Mouse (Mus musculus): ENCODE data around the gene Dner. TPM values are rescaled to one million over a fixed set of nuclear protein-coding genes. Genes with fewer than 3 reads are reported as not detected.

Dner gene
- total RNA-seq, 2 experiments from 2014 or later, result 1.8 to 3.5 TPM

GRCm38 (mm10) chr1:84463976-84464662 lies 231.9 kb downstream of the Dner start:
- no peak for DNase-seq (ENCODE audit: low spot score in 2 of 2)

GRCm38 (mm10) chr1:84449566-84450278 lies 246.3 kb downstream of the Dner start:
- DNase-seq (ENCODE audit: low spot score in 2 of 2), result no peak

GRCm38 (mm10) chr1:84443640-84444039 lies 252.4 kb downstream of the Dner start:
- DNase-seq (ENCODE audit: low spot score in 2 of 2), result no peak

GRCm38 (mm10) chr1:84443050-84443449 lies 253.0 kb downstream of the Dner start:
- DNase-seq (ENCODE audit: low spot score in 2 of 2), result no peak

- DNase-seq (ENCODE audit: low spot score in 2 of 2), result no peak
Observed at GRCm38 (mm10) chr1:84441419-84441818, 254.6 kb downstream of the Dner start.

- DNase-seq (ENCODE audit: low spot score in 2 of 2), result no peak
Observed at GRCm38 (mm10) chr1:84437565-84437964, 258.5 kb downstream of the Dner start.

- no peak for DNase-seq (ENCODE audit: low spot score in 2 of 2)
Observed at GRCm38 (mm10) chr1:84436281-84436680, 259.7 kb downstream of the Dner start.

- DNase-seq (ENCODE audit: low spot score in 2 of 2), result peak in 1 of 2 experiments; percentile 4
Observed at GRCm38 (mm10) chr1:84433291-84433980, 262.6 kb downstream of the Dner start.

- no peak for DNase-seq (ENCODE audit: low spot score in 2 of 2)
Observed at GRCm38 (mm10) chr1:84432311-84432710, 263.7 kb downstream of the Dner start.

- no peak for DNase-seq (ENCODE audit: low spot score in 2 of 2)
Observed at GRCm38 (mm10) chr1:84428331-84428730, 267.7 kb downstream of the Dner start.

GRCm38 (mm10) chr1:84427757-84428156 lies 268.3 kb downstream of the Dner start:
- no peak for DNase-seq (ENCODE audit: low spot score in 2 of 2)

GRCm38 (mm10) chr1:84426679-84427078 lies 269.3 kb downstream of the Dner start:
- DNase-seq (ENCODE audit: low spot score in 2 of 2), result no peak

- no peak for DNase-seq (ENCODE audit: low spot score in 2 of 2)
Observed at GRCm38 (mm10) chr1:84422881-84423280, 273.1 kb downstream of the Dner start.

- DNase-seq (ENCODE audit: low spot score in 2 of 2), result no peak
Observed at GRCm38 (mm10) chr1:84421845-84422244, 274.2 kb downstream of the Dner start.

- DNase-seq (ENCODE audit: low spot score in 2 of 2), result no peak
Observed at GRCm38 (mm10) chr1:84419416-84419815, 276.6 kb downstream of the Dner start.

GRCm38 (mm10) chr1:84418511-84418910 lies 277.5 kb downstream of the Dner start:
- no peak for DNase-seq (ENCODE audit: low spot score in 2 of 2)

GRCm38 (mm10) chr1:84417761-84418238 lies 278.2 kb downstream of the Dner start:
- DNase-seq (ENCODE audit: low spot score in 2 of 2), result no peak

GRCm38 (mm10) chr1:84417276-84417675 lies 278.7 kb downstream of the Dner start:
- no peak for DNase-seq (ENCODE audit: low spot score in 2 of 2)

GRCm38 (mm10) chr1:84414464-84414863 lies 281.6 kb downstream of the Dner start:
- no peak for DNase-seq (ENCODE audit: low spot score in 2 of 2)

- DNase-seq (ENCODE audit: low spot score in 2 of 2), result peak in 1 of 2 experiments; percentile 33
Observed at GRCm38 (mm10) chr1:84409514-84409913, 286.5 kb downstream of the Dner start.

- no peak for DNase-seq (ENCODE audit: low spot score in 2 of 2)
Observed at GRCm38 (mm10) chr1:84408873-84409272, 287.1 kb downstream of the Dner start.

GRCm38 (mm10) chr1:84406891-84407290 lies 289.1 kb downstream of the Dner start:
- peak in 1 of 2 experiments; percentile 26 for DNase-seq (ENCODE audit: low spot score in 2 of 2)
